Mouse (Mus musculus) Patski (cell line): ENCODE measurements around the gene Ebf1. TPM values are rescaled to one million over a fixed set of nuclear protein-coding genes. Genes with fewer than 3 reads are reported as not detected.

Experiments
- ATAC-seq: fragments of 100-300 bp; one replicate; pipeline ENCODE4 v1.8.0; 2021
- CTCF ChIA-PET: fragments of 350-600 bp; sonication (Branson Sonifier 250); formaldehyde crosslinking; loops from one replicate; lab custom pipeline; 2022; ENCODE audit warnings: inconsistent platforms; lab: Charles Lee
- POLR2A ChIA-PET: fragments of 350-600 bp; sonication (Branson Sonifier 250); formaldehyde crosslinking; loops from one replicate; lab custom pipeline; 2022; ENCODE audit warnings: antibody characterized with exemption, inconsistent platforms; lab: Charles Lee
- DNase-seq: peaks from one replicate; pipeline ENCODE4 v3.0.0-alpha.2; 2011; ENCODE audit warnings: low read depth, low spot score
- H3K27me3 ChIP-seq: fragments of 371-371 bp; one replicate; pipeline ENCODE4 v1.5.1; 2021
- CTCF ChIP-seq: fragments of 100-300 bp; IDR thresholded peaks from one replicate; pipeline ENCODE4 v1.5.1; 2021
- in situ Hi-C: fragments of 300-500 bp; cut with MboI; formaldehyde crosslinking; loops from 3 replicates; pipeline ENCODE4 v1.11.1; 2018; ENCODE audit warnings: low pct_unique_long_range_greater_than_20kb, mixed read lengths
- polyA plus RNA-seq: library from polyadenylated mRNA; unstranded; gene quantifications from one replicate; pipeline ENCODE4 v1.2.3, GENCODE M21; 2021

Ebf1 gene
- polyA plus RNA-seq, 1 experiment from 2014 or later = 7.3 TPM

DNA sequence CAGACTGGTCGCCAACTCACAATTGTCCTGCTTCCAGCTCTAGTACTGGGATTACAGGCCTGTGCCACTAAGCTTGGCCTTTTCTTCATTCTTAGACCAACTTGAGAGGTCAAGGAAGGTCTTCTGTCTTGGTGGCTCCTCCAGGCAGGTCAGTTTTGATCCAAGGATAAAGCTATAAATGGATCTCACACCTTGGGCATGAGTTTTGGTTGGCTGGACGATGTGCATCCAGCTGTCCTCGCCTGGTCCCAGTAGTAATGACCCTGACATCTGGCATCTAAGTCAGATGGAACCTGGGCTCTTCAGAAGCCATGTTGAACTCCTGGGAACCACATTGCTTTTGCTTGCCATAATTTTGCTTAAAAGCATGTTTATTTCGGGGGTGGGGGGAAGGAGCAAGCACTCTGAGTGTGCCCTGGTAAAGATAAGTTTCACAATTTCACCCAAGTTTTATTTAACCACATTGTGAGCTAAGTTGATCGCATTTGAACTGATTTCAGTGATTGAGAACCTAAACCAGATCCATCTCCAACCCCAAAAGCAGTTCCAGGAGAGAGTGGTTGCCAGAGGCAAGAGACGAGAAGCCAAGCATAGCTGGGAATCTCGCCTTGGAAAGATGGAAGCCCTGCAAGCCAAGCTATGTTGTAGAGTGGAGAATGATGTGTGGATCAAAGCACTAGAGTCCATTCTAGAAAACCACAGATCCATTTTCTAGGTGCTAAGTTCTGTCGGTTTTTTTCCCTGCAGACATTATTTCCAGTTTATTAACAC lies 85.8 kb downstream of the Ebf1 start:
- in situ Hi-C loops = no loop called here
- TF ChIP-seq CTCF = no peak
- ATAC-seq = no peak
- ChIA-PET CTCF (interaction anchor here (0.8 to 1.4 kb wide), 2 partner anchors 10 to 28 kb away, joined by 3 read pairs; no protein-coding TSS in a partner anchor), POLR2A (interaction anchor here (1.5 kb wide), 1 partner anchor 9 kb away, joined by 4 read pairs; no protein-coding TSS in a partner anchor)
- H3K27me3 ChIP-seq = no peaks in the 10 kb centered on the region
- DNase-seq = no peak

GRCm38 (mm10) chr11:44703951-44704350 lies 86.8 kb downstream of the Ebf1 start:
- POLR2A ChIA-PET = interaction anchor here (1.5 kb wide), 1 partner anchor 8 kb away, joined by 4 read pairs; no protein-coding TSS in a partner anchor
- TF ChIP-seq CTCF = no peak
- H3K27me3 ChIP-seq = no peaks in the 10 kb centered on the region
- ATAC-seq (no peak), DNase-seq (no peak)
- CTCF ChIA-PET = no interaction called here
- in situ Hi-C loops = no loop called here

DNA sequence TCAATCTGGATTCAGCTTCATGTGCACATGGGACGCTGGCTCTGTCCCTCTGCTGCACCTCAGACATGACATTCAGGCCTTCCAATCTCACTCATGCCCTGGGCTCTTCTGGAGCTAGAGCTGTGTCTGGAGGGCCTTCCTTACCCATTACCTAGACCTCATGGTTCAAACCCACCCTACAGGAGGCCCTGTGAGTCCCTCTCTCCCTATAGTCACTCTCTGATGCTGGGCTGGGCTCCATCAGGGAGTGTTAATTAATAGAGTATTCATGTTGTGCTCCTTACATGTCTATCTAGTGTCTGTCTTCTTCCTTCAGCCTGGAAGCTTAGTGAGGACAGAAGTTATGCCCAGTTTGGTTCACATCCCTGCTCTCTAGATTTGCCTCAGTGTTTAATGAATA lies 88.7 kb downstream of the Ebf1 start:
- in situ Hi-C loops = no loop called here
- no peaks in the 10 kb centered on the region for H3K27me3 ChIP-seq
- DNase-seq = no peak
- ChIA-PET CTCF (interaction anchor here (1.2 to 1.4 kb wide), 3 partner anchors 9 to 15 kb away, joined by 3 read pairs; no protein-coding TSS in a partner anchor), POLR2A (no interaction called here)
- ATAC-seq = no peak
- TF ChIP-seq CTCF = no peak

GRCm38 (mm10) chr11:44706386-44706785 lies 89.3 kb downstream of the Ebf1 start:
- DNase-seq (no peak), ATAC-seq (no peak)
- POLR2A ChIA-PET = no interaction called here
- no peak for TF ChIP-seq CTCF
- no peaks in the 10 kb centered on the region for H3K27me3 ChIP-seq
- in situ Hi-C loops = no loop called here
- CTCF ChIA-PET = interaction anchor here (1.2 to 1.4 kb wide), 2 partner anchors 8 to 16 kb away, joined by 3 read pairs; no protein-coding TSS in a partner anchor

GRCm38 (mm10) chr11:44707381-44708289 lies 90.5 kb downstream of the Ebf1 start:
- in situ Hi-C loops = no loop called here
- TF ChIP-seq CTCF = no peak
- no peak for ATAC-seq
- no peak for DNase-seq
- H3K27me3 ChIP-seq = no peaks in the 10 kb centered on the region
- POLR2A ChIA-PET = no interaction called here
- CTCF ChIA-PET = interaction anchor here (1.4 kb wide), 1 partner anchor 17 kb away, joined by 3 read pairs; no protein-coding TSS in a partner anchor

GRCm38 (mm10) chr11:44708290-44708685 lies 91.2 kb downstream of the Ebf1 start:
- ATAC-seq (no peak), DNase-seq (no peak)
- in situ Hi-C loops = no loop called here
- no peaks in the 10 kb centered on the region for H3K27me3 ChIP-seq
- POLR2A ChIA-PET = no interaction called here
- CTCF ChIA-PET = no interaction called here
- TF ChIP-seq CTCF = no peak

- no peak for DNase-seq
- H3K27me3 ChIP-seq = no peaks in the 10 kb centered on the region
- no peak for TF ChIP-seq CTCF
- ChIA-PET CTCF (no interaction called here), POLR2A (no interaction called here)
- in situ Hi-C loops = no loop called here
- ATAC-seq = no peak
Observed at GRCm38 (mm10) chr11:44709073-44709618, 92.0 kb downstream of the Ebf1 start.

DNA sequence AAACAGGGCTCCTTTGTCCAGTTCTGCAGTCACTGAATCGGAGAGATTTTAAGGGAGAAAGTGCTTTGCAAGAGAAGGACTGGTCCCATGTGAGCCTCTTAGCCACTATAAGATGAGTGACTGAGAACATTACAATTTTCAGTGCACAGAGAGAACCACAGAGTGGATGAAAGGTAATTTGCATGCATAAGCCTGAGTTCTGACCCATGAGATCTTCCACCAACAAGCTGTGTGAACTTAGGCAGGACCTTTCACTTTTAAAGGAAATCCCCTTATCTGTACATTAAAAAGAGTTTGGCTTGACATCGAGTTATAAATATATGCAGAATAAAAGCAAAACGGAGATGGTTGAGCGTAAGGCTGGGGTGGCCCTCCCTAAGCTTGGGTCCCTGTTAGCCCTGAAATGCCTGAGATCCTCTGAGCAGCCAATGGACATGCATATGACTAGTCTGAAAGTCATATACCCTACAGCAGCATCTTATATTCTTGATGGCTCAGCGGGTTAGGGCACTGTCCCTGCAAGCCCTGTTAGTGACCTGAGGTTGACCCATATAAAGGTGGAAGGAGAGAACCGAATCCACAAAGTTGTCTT lies 92.8 kb downstream of the Ebf1 start:
- DNase-seq (no peak), ATAC-seq (no peak)
- H3K27me3 ChIP-seq = no peaks in the 10 kb centered on the region
- ChIA-PET POLR2A (no interaction called here), CTCF (no interaction called here)
- TF ChIP-seq CTCF = no peak
- in situ Hi-C loops = no loop called here

DNA sequence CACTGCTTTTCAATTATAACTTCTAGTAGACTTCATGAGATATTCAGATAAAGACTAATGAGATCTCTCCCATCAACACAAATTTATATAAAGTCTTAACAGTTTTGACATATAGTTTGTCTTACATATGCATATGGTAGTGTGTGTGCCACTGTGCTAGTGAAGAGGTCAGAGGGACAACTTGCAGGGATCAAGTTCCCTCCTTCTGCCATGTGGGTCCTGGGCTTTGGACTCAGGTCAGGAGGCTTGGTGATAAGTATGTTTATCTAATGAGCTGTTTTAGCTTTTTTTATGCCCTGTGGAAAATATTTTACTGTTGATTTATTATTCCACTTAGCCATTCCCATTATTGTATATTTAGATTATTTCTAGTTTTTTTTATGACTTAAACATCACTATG lies 93.7 kb downstream of the Ebf1 start:
- in situ Hi-C loops = no loop called here
- H3K27me3 ChIP-seq = no peaks in the 10 kb centered on the region
- ATAC-seq (no peak), DNase-seq (no peak)
- ChIA-PET CTCF (no interaction called here), POLR2A (no interaction called here)
- TF ChIP-seq CTCF = no peak

GRCm38 (mm10) chr11:44714188-44714587 lies 97.1 kb downstream of the Ebf1 start:
- POLR2A ChIA-PET = no interaction called here
- DNase-seq (no peak), ATAC-seq (no peak)
- CTCF ChIA-PET = interaction anchor here (0.7 kb wide), 1 partner anchor 8 kb away, joined by 3 read pairs; no protein-coding TSS in a partner anchor
- no peak for TF ChIP-seq CTCF
- in situ Hi-C loops = no loop called here
- H3K27me3 ChIP-seq = no peaks in the 10 kb centered on the region
